Mouse (Mus musculus): ENCODE results near the gene Cmtm4. TPM values are rescaled to one million over a fixed set of nuclear protein-coding genes. Genes with fewer than 3 reads are reported as not detected.

The Cmtm4 gene
- total and polyA plus RNA-seq, 2 experiments from 2014 or later = 2.7 to 39.8 TPM

DNA sequence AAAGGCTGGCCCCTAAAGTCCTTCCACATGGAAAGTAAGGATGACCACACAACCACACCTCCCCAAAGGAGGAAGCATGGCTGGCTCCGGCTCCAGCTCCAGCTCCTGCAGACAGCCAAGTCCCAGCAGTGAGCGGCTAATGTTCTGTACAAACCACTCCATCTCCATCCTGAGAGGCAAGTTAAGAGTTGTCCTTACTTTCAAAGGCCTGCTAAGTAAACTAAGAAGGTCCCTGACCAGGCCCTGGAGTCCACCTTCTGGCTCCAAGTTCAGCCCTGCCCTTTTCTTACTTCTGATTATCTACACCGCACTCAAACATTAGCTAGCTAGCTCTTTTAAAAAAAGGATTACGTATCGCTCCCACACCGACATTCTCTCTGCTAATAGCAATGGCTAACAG is 1.8 kb downstream of the Cmtm4 start:
- peak overlapping the region; percentile 84 for H3K4me2 ChIP-seq (ENCODE audit: low read depth, low read length, poor library complexity, severe bottlenecking)
- no peak overlapping the region for H3K27ac ChIP-seq (ENCODE audit: low read depth, low read length)
- 75% methylated on average over 6 of the region's 6 CpGs for WGBS
- H3K36me3 ChIP-seq (ENCODE audit: insufficient read depth, low read length) = no peaks in the 10 kb centered on the region
- H3K9me3 ChIP-seq (ENCODE audit: low read length) = no peaks in the 10 kb centered on the region
- ATAC-seq (ENCODE audit: low FRiP score) (no peak), DNase-seq (ENCODE audit: low spot score) (no peak)
- H3K27me3 ChIP-seq (ENCODE audit: insufficient read depth, low read length) = no peaks in the 10 kb centered on the region
- 0 out of 2 replicates have a peak overlapping the region, but pooled peaks have one; percentile 96 for H3K9ac ChIP-seq (replicated peaks; ENCODE audit: low read length, poor library complexity, severe bottlenecking)
- H3K4me3 ChIP-seq (ENCODE audit: low read depth, low read length) = peak overlapping the region; percentile 92; the same call in 1 of the 2 replicates
- TF ChIP-seq CTCF (IDR thresholded peaks at IDR 0.05) = no peak
- peaks cover 3% of the 10 kb centered on the region; the same call in 1 of the 2 replicates for H3K4me1 ChIP-seq (ENCODE audit: insufficient read depth, low read length)

DNA sequence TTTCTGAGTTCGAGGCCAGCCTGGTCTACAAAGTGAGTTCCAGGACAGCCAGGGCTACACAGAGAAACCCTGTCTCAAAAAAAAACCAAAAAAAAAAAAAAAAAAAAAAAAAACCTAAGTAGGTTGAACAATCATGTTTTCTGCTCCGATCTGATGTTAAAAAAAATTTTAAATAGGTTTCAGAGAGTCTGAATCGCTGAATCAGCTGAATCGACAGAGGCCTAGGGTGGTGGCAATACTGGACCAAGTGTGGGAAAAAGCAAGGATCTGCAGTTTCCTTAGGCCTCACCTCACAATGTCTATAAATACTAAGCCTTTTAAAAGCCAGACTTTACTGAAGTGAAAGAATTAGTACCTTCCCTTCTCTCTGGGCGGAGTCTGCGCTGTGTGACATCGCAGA is 2.5 kb downstream of the Cmtm4 start:
- Histone ChIP-seq H3K9me3 (ENCODE audit: low read length) (no peaks in the 10 kb centered on the region), H3K36me3 (ENCODE audit: insufficient read depth, low read length) (no peaks in the 10 kb centered on the region), H3K4me1 (ENCODE audit: insufficient read depth, low read length) (peaks cover 3% of the 10 kb centered on the region; the same call in 1 of the 2 replicates), H3K27me3 (ENCODE audit: insufficient read depth, low read length) (no peaks in the 10 kb centered on the region), H3K4me3 (ENCODE audit: low read depth, low read length) (peak overlapping the region; percentile 92; the same call in 1 of the 2 replicates), H3K4me2 (ENCODE audit: low read depth, low read length, poor library complexity, severe bottlenecking) (no peak overlapping the region), H3K27ac (ENCODE audit: low read depth, low read length) (no peak overlapping the region), H3K9ac (replicated peaks; ENCODE audit: low read length, poor library complexity, severe bottlenecking) (no peak overlapping the region)
- ATAC-seq (ENCODE audit: low FRiP score) (no peak), DNase-seq (ENCODE audit: low spot score) (no peak)
- WGBS = 95% methylated on average over 6 of the region's 7 CpGs
- no peak for TF ChIP-seq CTCF (IDR thresholded peaks at IDR 0.05)

DNA sequence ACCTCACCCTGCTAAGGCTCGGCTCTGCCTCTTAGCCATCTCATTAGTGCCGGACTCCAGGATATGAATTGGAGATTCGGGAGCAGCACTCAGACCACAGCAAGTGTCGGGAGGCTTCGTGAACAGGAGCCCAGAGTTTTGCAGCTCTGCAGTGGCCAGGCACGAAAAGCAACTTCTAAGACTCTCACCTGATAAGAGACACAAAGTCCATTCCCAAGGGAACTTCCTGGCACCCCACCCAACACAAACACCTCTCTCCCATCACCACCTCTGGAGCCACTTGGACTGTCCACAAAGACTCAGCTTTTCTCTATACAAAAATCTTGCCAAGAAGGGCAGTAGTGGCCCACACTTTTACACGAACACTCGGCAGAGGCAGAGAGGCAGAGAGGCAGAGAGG is 5.4 kb downstream of the Cmtm4 start:
- no peak overlapping the region for H3K9ac ChIP-seq (replicated peaks; ENCODE audit: low read length, poor library complexity, severe bottlenecking)
- no peaks in the 10 kb centered on the region for H3K27me3 ChIP-seq (ENCODE audit: insufficient read depth, low read length)
- TF ChIP-seq CTCF (IDR thresholded peaks at IDR 0.05) = no peak
- H3K27ac ChIP-seq (ENCODE audit: low read depth, low read length) = no peak overlapping the region
- H3K4me1 ChIP-seq (ENCODE audit: insufficient read depth, low read length) = peaks cover 9% of the 10 kb centered on the region; the same call in 1 of the 2 replicates
- H3K4me2 ChIP-seq (ENCODE audit: low read depth, low read length, poor library complexity, severe bottlenecking) = no peak overlapping the region
- ATAC-seq (ENCODE audit: low FRiP score) = no peak
- no peaks in the 10 kb centered on the region for H3K36me3 ChIP-seq (ENCODE audit: insufficient read depth, low read length)
- no peaks in the 10 kb centered on the region for H3K9me3 ChIP-seq (ENCODE audit: low read length)
- DNase-seq (ENCODE audit: low spot score) = no peak
- 83% methylated on average over 8 of the region's 8 CpGs for WGBS
- no peak overlapping the region for H3K4me3 ChIP-seq (ENCODE audit: low read depth, low read length)

DNA sequence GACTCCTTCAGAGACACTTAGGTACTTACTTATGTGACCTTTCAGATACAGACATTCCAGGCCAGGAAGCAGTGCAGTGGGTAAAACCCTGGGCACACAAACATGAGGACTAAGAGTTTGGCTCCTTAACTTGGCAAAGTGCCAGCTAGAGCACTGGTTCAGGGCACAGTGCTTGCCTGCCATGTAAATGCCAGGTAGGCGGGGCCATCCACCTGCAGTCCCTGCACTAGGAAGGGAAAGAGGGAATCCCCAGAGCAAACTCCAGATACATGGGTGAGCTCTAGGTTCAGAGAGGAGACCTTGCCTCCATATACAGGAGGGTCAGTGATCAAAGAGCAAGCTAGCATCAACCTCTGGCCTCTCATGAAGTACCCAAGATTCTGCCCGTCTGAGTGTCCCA is 7.6 kb downstream of the Cmtm4 start:
- 88% methylated on average over 2 of the region's 2 CpGs for WGBS
- ATAC-seq (ENCODE audit: low FRiP score) = no peak; the same call in 1 of the 2 replicates

DNA sequence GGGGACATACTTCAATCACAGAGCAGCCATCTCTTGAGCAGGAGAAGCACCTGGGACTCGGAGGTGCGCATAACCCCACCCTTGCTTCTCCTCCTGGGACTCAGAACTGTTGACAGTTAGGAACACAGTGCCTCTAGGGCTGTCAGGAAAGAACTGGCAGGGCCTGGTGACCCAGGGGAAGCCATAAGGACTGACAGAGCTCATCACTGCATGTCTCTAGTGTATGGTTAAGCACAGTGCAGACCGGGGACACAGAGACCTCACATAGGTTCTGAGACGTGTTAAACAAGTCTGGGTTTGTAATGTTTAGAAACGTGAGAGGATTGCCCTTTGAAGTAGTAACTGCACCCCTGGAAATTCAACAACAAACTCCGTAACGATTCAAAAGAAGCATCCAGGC is 8.1 kb downstream of the Cmtm4 start:
- no peak for TF ChIP-seq CTCF (IDR thresholded peaks at IDR 0.05)
- H3K9ac ChIP-seq (replicated peaks; ENCODE audit: low read length, poor library complexity, severe bottlenecking) = no peak overlapping the region
- no peaks in the 10 kb centered on the region for H3K27me3 ChIP-seq (ENCODE audit: insufficient read depth, low read length)
- H3K27ac ChIP-seq (ENCODE audit: low read depth, low read length) = no peak overlapping the region
- H3K4me3 ChIP-seq (ENCODE audit: low read depth, low read length) = no peak overlapping the region
- no peaks in the 10 kb centered on the region for H3K9me3 ChIP-seq (ENCODE audit: low read length)
- ATAC-seq (ENCODE audit: low FRiP score) (no peak), DNase-seq (ENCODE audit: low spot score) (no peak)
- no peak overlapping the region for H3K4me2 ChIP-seq (ENCODE audit: low read depth, low read length, poor library complexity, severe bottlenecking)
- peaks cover 12% of the 10 kb centered on the region; the same call in 1 of the 2 replicates for H3K4me1 ChIP-seq (ENCODE audit: insufficient read depth, low read length)
- WGBS = 68% methylated on average over 7 of the region's 7 CpGs
- H3K36me3 ChIP-seq (ENCODE audit: insufficient read depth, low read length) = no peaks in the 10 kb centered on the region

More for the DNA sequence above, 7.6 kb downstream of the Cmtm4 start:
- H3K36me3 ChIP-seq (ENCODE audit: insufficient read depth, low read length) = no peaks in the 10 kb centered on the region
- no peak overlapping the region for H3K4me2 ChIP-seq (ENCODE audit: low read depth, low read length, poor library complexity, severe bottlenecking)
- H3K4me1 ChIP-seq (ENCODE audit: insufficient read depth, low read length) = peaks cover 10% of the 10 kb centered on the region; the same call in 1 of the 2 replicates
- DNase-seq (ENCODE audit: low spot score) = no peak
- no peak overlapping the region for H3K9ac ChIP-seq (replicated peaks; ENCODE audit: low read length, poor library complexity, severe bottlenecking)
- TF ChIP-seq CTCF (IDR thresholded peaks at IDR 0.05) = no peak
- H3K27me3 ChIP-seq (ENCODE audit: insufficient read depth, low read length) = no peaks in the 10 kb centered on the region
- H3K27ac ChIP-seq (ENCODE audit: low read depth, low read length) = no peak overlapping the region
- H3K4me3 ChIP-seq (ENCODE audit: low read depth, low read length) = no peak overlapping the region
- no peaks in the 10 kb centered on the region for H3K9me3 ChIP-seq (ENCODE audit: low read length)

DNA sequence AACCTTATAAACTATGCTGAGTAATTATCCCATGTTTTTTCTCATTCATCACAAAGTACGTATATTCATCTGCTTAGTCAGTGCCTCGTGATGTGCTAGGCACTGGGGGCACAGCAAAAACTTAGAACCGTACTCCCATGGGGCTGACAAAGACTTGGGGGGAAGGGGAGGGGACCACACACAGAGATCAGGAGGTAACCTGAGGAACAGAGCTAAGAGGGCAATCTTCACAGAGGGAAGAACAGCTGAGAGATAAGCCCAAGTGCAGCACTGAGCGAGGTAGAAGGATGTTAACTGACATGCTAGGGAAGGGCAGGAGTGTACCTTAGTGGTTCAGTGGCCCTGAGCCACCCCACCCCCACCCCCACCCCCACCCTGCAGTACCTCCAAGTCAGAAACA is 8.9 kb downstream of the Cmtm4 start:
- Histone ChIP-seq H3K27me3 (ENCODE audit: insufficient read depth, low read length) (no peaks in the 10 kb centered on the region), H3K36me3 (ENCODE audit: insufficient read depth, low read length) (no peaks in the 10 kb centered on the region), H3K27ac (ENCODE audit: low read depth, low read length) (no peak overlapping the region), H3K9me3 (ENCODE audit: low read length) (no peaks in the 10 kb centered on the region), H3K4me1 (ENCODE audit: insufficient read depth, low read length) (peaks cover 12% of the 10 kb centered on the region; the same call in 1 of the 2 replicates), H3K4me2 (ENCODE audit: low read depth, low read length, poor library complexity, severe bottlenecking) (no peak overlapping the region), H3K9ac (replicated peaks; ENCODE audit: low read length, poor library complexity, severe bottlenecking) (no peak overlapping the region), H3K4me3 (ENCODE audit: low read depth, low read length) (no peak overlapping the region)
- no peak for DNase-seq (ENCODE audit: low spot score)
- WGBS = 21% methylated on average over 4 of the region's 4 CpGs
- no peak for ATAC-seq (ENCODE audit: low FRiP score)
- TF ChIP-seq CTCF (IDR thresholded peaks at IDR 0.05) = no peak
